Mouse (Mus musculus) MEL (cell line): ENCODE results near the gene Gm20696.

Experiments used
- BHLHE40 ChIP-seq: IDR thresholded peaks from 2 replicates; pipeline ENCODE4 v1.6.1; 2012; ENCODE audit warnings: low read depth, mild to moderate bottlenecking, inconsistent platforms, low read length, improper control_type of control experiment, borderline replicate concordance
- CHD2 ChIP-seq: IDR thresholded peaks from 2 replicates; pipeline ENCODE4 v1.6.1; 2011; ENCODE audit warnings: low read length, improper control_type of control experiment
- CTCF ChIP-seq, 3 experiments: IDR thresholded peaks in 2 of 3; conservative IDR thresholded peaks in 1 of 3; 2 replicates each; pipeline ENCODE4 v1.5.1; 2011 to 2012; ENCODE audit warnings: low read length in 3 of 3, low read depth in 2 of 3, mild to moderate bottlenecking in 2 of 3, improper control_type of control experiment in 1 of 3, inconsistent platforms in 1 of 3, mixed read lengths in 1 of 3, moderate library complexity in 1 of 3; ENCODE audit not compliant: control insufficient read depth in 1 of 3, insufficient read depth in 1 of 3, poor library complexity in 1 of 3, severe bottlenecking in 1 of 3
- MYC ChIP-seq: IDR thresholded peaks from 2 replicates; pipeline ENCODE4 v1.6.1; 2011; ENCODE audit warnings: low read depth, mild to moderate bottlenecking, low read length, improper control_type of control experiment, moderate library complexity
- NELFE ChIP-seq: IDR thresholded peaks from 2 replicates; pipeline ENCODE4 v1.6.1; 2011; ENCODE audit warnings: low read depth, low read length, improper control_type of control experiment
- POLR2A ChIP-seq, 2 experiments: IDR thresholded peaks; 2 replicates each; pipeline ENCODE4 v1.6.1; 2011 to 2012; ENCODE audit warnings: low read length in 2 of 2, mild to moderate bottlenecking in 2 of 2, control low read depth in 1 of 2, improper control_type of control experiment in 1 of 2, low read depth in 1 of 2, moderate library complexity in 1 of 2; ENCODE audit not compliant: control insufficient read depth in 1 of 2, insufficient read depth in 1 of 2, poor library complexity in 1 of 2
- RCOR1 ChIP-seq: IDR thresholded peaks from 2 replicates; pipeline ENCODE4 v1.6.1; 2012; ENCODE audit warnings: low read depth, mild to moderate bottlenecking, inconsistent platforms, low read length, improper control_type of control experiment
- UBTF ChIP-seq: IDR thresholded peaks from 2 replicates; pipeline ENCODE4 v1.6.1; 2012; ENCODE audit warnings: low read depth, mild to moderate bottlenecking, inconsistent platforms, low read length, improper control_type of control experiment, moderate library complexity, borderline replicate concordance; ENCODE audit not compliant: insufficient read depth
- USF2 ChIP-seq, 2 experiments: IDR thresholded peaks; 2 replicates each; pipeline ENCODE4 v1.6.1; 2011 to 2012; ENCODE audit warnings: improper control_type of control experiment in 2 of 2, low read length in 2 of 2, borderline replicate concordance in 1 of 2, inconsistent platforms in 1 of 2, low read depth in 1 of 2, mild to moderate bottlenecking in 1 of 2; ENCODE audit not compliant: insufficient read depth in 1 of 2

GRCm38 (mm10) chr6:99276297-99276653, 390.3 kb downstream of the Gm20696 start:
- TF ChIP-seq CTCF (IDR thresholded peaks at IDR 0.05 in 2 of 3, conservative IDR thresholded peaks at IDR 0.05 in 1 of 3; ENCODE audit: control insufficient read depth in 1 of 3, insufficient read depth in 1 of 3, low read depth in 2 of 3, low read length in 3 of 3, poor library complexity in 1 of 3, severe bottlenecking in 1 of 3) (no peak), RCOR1 (no peak), BHLHE40 (no peak), CHD2 (no peak), USF2 (IDR thresholded peaks at IDR 0.05; ENCODE audit: borderline replicate concordance in 1 of 2, insufficient read depth in 1 of 2, low read depth in 1 of 2, low read length in 2 of 2) (no peak), POLR2A (IDR thresholded peaks at IDR 0.05; ENCODE audit: control insufficient read depth in 1 of 2, insufficient read depth in 1 of 2, low read depth in 1 of 2, low read length in 2 of 2, poor library complexity in 1 of 2) (no peak), NELFE (no peak), MYC (no peak), UBTF (no peak)
